Mouse (Mus musculus) brain, adult 2 months (tissue): ENCODE measurements at regions not wholly inside any gene's neighbourhood (a gene's known extent, or its start where the extent isn't known, plus 50 kb on each side); places are given as distances from the start of the nearest gene placed in this dataset.
A peak's percentile ranks its signal among the peaks of the same experiment; 100 is the strongest.

Source experiments
- DNase-seq: peaks from one replicate; pipeline ENCODE4 v3.0.0; 2011; ENCODE audit warnings: low read depth, low spot score

DNA sequence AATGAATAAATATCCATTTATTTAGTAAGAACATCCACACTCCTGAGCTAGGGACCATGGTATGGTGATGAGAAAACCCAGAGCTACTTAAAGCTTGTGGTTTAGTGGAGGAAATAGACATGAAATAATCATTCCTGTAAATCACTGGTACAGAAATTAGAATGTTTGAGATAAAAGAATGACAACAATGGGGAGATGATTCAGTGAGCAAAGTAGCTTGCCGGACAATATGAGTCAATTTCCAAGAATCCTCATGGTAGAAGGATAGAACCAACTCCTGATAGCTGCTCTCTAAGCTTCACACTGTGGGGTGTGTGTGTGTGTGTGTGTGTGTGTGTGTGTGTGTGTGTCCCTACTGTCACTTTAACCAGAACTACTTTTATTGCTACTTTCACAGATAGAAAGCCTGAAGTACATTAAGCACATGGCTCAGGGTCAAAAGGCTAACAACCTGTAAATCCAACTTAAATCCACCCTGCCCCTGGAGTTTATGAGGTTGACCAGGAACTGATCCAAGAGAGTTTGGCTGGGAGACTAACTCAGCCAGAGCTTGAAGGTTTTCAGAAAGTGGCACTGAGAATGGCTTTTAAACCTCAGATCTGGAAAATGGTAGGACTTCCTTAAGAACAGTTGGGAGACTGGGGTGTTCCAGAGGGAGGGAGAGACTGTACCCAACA lies 336.9 kb upstream of the Gcfc2 start:
- no peak for DNase-seq

DNA sequence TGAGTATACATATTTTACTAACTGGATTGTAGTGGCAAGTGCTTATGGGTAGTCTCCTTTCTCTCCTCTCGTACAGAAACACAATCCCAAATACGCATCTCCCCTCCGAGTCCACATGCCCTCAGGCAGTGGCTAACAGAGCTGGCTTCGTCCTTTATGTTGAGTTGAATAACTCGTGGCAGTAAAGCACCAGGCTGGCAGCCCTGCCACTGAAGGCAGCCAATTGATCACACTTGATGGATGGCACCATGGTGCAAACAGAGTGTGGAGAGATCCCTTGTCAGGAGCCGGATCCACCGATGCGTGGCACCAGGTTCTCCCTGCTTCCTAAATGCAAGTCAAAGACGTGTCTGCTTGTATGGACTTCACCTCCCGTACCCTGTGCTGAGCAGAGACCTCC lies 333.7 kb upstream of the Gcfc2 start:
- DNase-seq = no peak

DNA sequence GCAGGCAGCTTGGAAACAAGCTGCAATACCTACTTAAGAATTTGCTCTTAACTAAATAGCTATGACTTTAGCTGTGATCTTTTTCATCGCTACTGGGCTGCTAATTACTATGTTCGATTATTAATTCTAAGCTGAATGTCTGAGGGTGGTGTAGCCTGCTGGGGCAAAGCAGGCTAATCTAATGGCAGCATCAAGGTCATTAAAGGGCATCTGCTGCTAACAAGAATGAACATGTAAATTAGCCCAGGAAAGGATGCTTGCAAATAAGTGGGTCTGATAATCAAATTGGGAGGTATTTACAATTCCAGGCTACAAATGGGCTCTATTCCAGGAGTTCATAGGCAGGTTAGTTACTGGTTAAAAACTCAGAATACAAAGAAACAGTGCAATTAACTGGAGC lies 327.5 kb upstream of the Gcfc2 start:
- peak; percentile 7 for DNase-seq

DNA sequence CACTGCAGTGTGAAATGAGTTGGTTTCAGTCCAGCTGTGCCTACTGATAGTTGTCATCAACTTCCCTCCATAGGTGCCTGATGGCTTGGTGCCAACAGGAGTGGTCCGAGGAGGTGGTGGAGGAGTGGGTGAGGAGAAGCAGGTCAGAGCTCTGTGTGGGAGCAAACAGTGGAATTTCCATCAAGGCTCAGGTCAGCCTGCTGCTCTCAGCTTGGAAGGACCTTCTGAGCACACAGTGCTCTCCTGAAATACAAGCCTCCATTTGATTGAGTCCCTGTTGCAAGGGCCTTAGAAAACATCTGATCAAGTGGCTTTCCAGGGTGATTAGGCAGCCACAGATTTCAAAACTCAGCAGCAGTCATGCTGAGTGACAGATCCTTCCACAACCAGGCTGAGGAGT lies 314.8 kb upstream of the Gcfc2 start:
- DNase-seq = no peak

DNA sequence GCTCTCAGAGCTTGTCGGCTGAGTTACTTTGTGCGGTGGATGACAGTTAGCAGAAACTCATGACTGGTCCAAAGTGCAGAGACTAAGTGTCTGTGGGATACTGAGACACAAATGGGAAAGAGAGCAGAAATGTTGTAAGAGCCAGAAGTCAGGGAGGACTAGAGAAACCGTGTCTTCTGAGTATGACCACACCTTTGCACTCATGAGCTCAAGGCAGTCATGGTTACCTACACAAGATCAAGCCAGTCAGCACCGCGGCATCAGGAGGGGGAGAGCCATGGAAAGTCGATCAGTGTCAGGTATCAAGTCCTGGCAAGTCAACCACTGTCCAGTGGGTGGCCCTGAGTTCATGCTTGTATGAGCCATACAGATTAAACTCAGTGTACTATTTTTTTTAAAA lies 311.5 kb upstream of the Gcfc2 start:
- DNase-seq = no peak

DNA sequence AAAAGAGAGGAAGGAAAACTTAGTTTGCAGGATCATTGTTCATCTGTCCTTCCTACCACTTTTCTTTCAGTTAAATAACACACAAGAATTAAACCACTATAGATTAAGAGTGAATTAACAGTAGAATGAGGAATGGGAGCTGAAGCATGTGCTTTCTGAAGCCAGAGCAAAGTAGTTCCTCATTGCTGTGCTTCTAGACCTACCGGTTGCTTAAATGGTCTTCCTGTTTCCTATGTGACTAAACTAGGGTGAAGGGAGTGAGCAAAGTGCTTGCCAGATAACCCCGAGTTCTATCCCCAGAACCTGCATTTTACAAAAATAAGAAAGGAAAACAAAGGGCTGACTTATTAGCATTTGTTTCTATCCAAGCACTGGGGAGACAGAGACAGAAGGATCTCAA lies 305.5 kb upstream of the Gcfc2 start:
- DNase-seq = no peak

DNA sequence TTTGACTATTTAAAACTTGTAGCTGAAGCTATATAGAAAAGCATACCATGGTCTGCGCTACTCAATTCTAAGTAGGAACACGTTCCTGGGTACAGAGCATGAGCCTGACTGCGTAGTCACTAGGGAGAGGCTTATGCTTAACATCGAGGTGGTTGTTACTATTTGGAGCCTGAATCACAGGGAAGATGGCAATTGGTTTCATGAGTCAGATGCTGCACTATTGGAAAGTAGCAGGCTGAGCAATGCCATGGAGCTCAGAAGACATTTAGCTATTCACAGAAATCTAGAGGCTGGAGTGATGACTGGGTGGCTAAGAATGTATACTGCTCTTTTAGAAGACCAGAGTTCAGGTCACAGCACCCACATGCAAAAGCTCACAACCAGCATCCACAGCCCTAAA lies 302.4 kb upstream of the Gcfc2 start:
- DNase-seq = peak; percentile 76

DNA sequence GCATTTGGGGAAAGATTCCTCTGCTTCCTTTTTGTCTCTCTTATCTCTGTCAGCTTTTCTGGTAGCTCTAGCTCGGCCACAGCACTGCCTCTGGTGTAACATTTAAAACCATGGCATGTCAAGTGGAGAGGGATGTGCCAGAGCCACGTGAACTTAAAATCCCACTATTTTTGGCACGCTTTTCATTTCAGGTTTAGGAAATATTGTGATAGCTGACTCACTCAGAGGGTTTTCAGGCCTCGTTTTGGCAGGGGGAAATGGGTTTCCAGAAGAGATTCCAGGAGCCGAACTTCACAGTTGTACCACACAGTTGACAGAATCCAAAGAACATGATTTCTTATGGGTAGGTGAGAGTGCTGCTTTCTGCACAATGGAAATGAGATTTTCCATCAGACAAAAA lies 300.8 kb upstream of the Gcfc2 start:
- peak; percentile 77 for DNase-seq

DNA sequence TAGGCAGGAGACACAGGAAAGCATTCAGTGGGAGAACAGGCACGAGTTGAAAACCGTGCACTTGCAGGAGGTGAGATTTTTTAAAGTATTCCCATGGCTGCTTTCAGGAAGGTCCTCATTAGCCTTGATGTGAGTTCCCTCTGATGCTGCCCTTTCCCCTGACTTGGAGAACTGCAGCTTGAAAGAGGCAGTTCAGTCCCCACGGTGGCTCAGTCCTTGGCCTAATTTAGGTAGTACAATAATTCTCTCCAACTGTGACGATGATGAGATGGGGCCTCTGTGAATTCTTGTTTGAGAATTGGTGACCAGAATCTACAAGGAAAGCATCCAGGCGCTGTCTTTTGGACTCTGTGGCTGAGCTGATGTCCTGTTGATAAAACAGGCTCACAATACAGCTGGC lies 298.5 kb upstream of the Gcfc2 start:
- DNase-seq = peak; percentile 24

DNA sequence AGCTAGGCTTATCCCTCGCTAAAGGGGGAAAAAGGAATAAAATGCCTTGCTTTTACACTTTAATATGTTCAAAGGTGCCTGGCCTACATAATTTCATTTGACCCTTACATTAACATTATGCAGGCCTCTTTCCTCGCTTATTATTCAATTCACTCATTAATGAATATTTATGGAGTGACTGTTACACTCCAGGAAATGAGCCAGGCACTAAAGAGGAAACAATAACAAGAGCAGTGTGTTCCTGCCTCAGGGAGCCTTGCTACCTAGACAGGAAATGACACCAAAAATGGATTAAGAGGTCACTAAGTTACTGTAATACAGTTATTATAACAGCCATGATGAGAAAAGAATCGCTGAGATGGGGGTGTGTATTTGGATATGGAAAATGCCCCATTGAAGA lies 289.9 kb upstream of the Gcfc2 start:
- DNase-seq = no peak

DNA sequence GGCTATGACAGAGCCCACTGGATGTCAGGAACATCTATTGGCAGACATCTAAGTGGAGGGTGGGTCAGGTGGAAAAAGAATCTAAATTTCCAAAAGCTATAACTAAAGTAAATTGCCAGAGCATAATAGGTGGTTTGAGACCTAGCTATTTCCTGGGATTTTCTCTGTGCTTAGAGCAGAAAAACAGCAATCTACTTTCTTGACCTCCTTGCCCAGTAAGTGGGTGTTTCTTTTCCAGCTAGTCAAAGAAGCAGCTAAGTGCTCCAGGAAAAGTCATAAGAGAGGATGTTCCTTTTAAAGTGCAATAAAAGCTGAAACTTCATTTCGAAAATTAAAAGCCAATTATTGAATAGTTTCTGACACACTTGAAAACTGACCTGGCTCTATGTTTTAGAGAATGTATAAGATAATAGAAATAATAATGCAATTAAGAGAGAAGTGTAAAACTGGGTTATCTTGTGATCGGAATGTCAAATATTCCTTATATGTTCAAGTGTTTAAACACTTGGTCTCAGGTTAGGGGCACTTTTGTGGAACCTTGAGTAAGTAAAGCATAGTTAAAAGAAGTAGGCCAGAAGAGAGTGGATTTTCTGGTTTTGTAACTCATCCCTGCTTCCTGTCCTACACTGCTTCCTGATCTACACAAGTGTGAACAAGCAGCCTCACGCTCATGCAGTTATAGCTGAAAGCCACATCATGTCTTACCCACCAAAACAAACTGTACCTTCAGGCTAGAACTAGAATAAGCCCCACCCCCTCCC lies 275.7 kb upstream of the Gcfc2 start:
- DNase-seq = no peak

DNA sequence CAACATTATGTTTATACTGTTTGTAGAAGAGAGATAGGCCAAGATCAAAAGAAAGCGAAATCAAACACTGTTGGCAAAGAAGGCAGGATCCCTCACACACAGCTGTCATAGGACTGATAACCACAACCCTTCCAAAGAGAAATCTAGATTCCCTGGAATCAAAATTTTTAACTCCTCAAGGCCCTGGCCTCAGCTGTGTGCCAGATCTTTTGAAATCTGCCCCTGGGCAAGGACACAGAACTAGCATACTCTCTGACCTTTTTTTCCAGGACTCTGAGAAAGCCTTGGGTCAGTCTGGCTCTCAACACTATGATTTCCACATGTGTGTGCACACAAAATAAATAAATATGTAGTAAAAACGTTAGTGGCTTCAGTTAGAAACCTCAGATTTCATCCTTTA lies 271.6 kb upstream of the Gcfc2 start:
- DNase-seq = no peak

DNA sequence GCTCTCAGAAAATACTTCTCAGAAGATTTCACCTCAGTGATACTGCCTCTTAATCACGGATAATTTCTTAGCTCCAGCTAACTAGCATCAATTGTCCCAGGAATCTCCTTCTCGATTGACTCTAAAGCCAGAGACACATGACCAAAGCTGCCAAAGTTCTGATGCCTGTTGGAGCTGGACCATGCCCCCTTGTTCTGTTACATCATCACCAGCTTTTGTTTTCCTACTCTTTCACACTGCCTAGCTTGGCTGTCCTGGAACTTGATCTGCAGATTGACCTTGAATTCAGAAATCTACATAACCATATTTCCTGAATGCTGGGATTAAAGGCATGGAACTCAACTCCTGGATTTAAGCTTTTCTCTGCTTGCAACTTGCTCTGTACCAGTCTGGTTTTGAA lies 268.3 kb upstream of the Gcfc2 start:
- DNase-seq = no peak

DNA sequence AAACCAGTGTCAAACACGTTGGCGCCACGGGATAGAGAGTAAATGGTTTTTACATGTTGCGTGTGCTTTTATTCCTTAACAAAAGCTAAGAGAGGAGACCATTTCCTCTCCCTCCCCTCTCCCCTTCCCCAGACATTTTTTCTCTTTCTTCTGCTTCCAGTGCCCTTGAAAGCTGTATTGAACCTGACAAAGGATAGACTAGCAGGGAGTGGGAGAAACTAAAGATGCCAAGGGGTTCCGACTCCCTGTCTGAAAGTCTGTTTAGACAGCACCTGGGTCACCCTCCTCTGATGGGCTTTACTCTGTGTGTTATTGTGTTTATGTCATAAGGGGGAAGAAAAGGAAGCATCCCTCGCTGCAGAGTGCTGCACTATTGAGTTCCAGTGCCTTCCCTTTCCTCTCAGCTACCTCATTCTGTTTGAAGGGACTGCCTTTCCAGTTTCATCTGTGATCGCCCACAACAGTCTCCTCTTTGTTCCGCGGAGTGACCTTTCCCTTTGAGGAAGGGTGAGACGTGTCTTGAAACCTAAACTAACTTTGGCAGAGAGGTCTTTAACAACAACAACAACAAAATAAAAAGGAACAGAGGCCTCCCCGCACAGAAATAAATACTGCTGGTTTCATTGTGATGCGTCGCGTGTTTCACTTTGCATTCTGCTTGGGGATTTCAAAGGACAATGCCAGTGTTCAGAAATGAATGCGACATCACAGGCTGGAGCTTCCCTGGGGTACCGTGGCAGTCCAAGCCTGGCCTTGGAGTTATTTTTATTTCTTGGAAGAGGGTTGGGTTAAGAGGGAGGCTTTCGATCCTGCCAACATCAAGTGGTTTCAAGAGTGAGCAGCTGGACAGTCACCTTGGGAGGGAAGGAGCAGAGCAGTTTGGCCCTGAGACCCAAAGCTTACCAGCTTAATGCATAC lies 262.7 kb upstream of the Gcfc2 start:
- DNase-seq = peak; percentile 67

DNA sequence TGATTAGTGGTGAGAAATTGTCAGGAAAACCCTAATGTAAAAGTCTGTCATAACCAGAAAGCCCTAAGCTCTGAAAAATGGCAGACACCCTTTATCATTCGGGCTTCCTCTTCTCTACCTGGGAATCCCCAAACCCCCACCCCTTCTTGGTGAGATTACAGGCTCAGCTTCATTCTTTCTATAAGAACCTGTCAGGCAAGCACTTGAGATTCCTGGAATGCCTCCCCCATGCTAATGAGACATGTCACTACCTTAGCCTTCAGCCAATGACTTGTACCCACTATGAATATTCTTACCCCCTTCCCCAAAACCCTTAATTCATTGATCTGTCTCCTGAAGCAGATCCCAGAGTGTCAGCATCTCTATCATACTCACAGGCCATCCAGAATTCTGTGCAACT lies 254.5 kb upstream of the Gcfc2 start:
- no peak for DNase-seq

DNA sequence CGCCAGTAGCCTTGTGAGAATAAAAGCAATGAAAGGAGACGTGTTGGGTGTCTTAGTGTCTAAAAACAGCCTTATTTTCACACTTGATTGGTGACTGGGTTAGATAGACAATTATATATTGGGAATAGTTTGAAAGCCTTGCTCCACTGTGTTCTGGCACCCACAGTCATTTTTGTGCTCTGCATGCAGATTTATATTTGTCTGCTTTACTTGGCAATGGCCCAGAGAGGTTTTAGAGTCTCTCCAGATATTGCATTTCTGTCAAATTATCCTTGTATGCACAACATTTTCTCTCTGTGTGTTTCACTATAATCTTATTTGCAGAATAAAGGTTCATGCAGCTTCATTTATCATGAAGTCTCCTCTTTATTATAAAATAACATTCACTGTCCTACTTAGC lies 250.2 kb upstream of the Gcfc2 start:
- peak; percentile 53 for DNase-seq

DNA sequence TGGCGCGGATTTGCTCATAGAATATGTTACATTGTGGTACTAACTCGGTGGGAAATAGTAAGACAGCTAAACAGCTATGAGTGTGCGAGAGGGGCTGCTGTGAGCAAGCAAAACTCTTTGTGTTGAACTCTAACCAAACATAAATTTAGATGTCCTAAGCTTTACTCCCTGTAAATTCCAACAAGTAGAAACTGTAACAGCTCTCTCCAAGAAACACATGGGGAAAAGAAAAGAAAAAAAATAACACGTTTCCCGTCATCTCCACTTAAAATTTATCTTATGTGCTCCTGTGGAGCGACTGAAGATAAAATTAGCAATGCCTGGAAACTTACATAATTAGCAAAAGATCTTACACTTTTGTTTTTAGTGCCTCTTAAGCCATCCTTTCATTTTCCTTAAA lies 226.2 kb upstream of the Gcfc2 start:
- peak; percentile 36 for DNase-seq

DNA sequence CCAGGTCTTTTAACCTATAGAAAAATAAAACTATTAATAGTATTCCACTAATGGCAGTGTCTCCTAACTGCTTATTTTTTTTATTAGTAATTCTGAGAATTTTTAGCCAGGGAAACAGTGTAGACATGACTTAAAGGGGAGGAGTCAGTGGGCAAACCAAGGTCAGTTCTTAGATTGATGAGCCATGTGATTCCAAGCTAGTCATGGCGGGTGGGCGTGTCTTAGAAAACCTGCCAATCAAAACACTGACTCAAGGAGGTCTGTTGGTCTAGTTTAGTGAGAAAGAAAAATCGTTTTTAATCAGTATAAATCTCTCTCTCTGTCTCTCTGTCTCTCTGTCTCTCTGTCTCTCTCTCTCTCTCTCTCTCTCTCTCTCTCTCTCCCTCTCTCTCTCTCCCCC lies 225.3 kb upstream of the Gcfc2 start:
- no peak for DNase-seq

DNA sequence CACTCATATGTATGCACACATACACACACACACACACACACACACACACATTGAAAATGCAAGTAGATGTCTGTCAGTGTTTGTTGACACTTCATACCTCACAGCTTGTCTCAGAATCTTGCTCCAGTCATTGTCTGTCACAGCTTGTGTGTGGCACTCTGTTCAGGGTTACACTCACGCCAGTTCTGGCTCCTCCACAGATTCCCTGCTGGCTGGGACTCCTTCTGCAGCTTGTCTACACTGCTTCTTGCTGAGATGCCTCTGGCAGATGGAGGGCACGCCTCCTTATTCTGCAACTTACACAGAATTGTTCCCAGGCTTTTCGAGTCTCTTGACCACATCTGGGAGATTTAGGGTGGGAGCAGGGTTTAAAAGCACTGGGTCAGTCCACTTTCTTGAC lies 208.6 kb upstream of the Gcfc2 start:
- DNase-seq = peak; percentile 32

DNA sequence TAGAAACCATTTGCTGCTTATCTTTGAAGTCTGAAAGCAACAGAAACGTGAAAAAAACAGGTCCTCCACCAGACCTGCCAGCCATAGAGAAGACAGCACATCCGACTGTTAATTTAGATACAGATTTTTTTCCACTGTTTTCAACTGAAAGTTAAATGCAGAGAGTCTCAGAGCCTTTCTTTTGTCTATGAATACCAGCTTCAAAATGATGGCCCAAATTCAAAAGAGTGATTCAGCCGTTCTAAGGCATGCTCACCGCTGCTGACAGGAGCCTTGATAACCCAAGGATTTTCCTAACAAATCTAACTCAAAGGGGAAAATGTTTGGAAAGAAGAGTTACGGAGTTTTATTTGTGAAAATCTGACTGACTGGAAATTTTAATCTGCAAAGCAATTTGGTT lies 207.1 kb upstream of the Gcfc2 start:
- peak; percentile 46 for DNase-seq

DNA sequence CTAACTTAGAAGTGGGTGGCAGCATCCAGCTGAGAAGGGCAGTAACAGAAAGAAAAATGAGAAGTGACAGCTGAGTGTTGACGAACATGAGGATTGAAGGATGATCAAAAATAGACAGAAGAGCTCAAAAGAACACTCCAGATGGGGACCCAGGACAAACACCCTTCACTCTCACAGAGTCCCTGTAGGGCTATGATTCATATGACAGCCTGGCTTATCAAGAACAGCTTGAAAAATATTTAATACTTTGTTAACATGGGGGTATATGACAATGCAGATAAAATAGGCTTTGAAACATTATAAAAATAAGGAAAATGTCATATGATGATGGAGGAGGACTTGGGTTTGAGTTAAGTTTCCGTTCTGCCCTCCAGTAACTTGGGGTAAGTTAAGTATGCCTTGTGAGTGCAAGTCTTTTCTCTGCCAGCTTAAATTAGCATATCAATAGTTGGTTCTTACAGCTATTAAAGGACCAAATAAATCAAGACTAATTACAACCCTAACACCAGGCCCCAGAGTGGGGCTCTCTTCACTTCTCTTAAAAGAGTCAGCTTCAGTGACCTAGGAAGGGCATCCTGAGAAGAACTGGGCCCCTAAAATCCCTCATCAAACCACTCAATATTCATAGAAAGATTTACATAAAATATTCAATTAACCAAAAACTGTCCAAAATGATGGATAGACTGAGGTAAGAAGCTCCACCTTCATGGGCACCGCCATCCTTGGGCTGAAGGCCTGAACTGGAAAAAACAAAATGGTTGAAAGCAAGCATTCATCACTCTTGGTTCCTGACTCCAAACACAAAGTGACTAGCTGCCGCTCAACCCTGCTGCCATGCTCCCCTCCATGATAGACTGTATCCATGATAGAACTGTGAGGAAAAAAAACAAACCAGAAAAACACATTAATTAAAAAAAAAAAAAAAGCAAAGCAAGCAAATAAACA lies 198.6 kb upstream of the Gcfc2 start:
- peak; percentile 27 for DNase-seq
